Mouse (Mus musculus) heart, adult 11 months (tissue): Measurements from ENCODE around the gene Atp6ap1.

ENCODE experiments used
- DNase-seq: peaks from one replicate; pipeline ENCODE4 v3.0.0; 2022

Atp6ap1 gene

GRCm38 (mm10) chrX:74304867-74305700 lies 8.2 kb downstream of the Atp6ap1 start, which contains the start of gene Gdi1:
Gdi1 (plus strand) TSS chrX:74304998.
- peak; percentile 98 for DNase-seq

DNA sequence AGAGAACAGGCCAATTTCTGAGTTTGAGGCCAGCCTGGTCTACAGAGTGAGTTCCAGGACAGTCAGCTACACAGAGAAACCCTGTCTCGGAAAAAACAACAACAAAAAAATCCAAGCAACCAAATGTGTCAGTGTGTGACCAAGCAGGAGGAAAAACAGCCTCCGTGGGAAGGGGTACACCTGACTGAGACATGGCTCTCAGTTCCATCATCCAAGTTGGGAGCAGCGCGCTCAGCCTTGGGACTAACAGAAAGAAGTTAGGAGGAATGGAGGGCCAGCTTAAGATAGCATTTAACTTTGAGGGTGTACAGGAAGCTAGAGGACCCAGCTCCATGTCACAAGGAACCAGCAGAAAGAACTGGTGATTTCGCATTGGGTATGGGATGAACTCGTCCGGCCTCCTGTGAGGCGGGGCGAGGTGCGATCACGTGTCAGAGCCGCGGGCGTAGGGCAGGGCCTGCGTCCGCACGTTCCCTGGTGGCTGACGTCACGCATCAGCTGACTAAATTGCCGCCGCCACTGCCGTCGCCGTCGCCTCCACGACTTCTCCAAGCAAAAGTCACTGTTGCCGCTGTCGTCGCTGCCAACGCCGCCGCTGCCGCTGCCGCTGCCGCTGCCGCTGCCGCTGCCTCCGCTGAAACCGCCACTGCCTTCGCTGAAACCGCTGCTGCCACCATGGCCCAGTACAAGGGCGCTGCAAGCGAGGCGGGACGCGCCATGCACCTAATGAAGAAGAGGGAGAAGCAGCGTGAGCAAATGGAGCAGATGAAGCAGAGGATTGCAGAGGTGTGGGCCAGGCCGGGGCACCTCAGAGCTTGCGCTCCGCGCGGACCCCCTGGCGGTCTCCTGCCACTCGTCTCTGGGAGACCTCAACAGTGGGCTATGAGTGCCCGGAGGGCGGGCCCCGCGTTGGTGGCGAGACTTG lies 15.9 kb downstream of the Atp6ap1 start, which contains the start of gene Fam50a:
TSS of gene Fam50a (plus strand) at position 494 of the 925 bp plus-strand sequence.
- peak; percentile 99 for DNase-seq

GRCm38 (mm10) chrX:74328725-74329161 lies 31.8 kb downstream of the Atp6ap1 start, which contains the start of gene Plxna3:
Plxna3 (plus strand) TSS chrX:74329066.
- peak; percentile 97 for DNase-seq

GRCm38 (mm10) chrX:74329215-74329671 lies 32.3 kb downstream of the Atp6ap1 start:
- no peak for DNase-seq

DNA sequence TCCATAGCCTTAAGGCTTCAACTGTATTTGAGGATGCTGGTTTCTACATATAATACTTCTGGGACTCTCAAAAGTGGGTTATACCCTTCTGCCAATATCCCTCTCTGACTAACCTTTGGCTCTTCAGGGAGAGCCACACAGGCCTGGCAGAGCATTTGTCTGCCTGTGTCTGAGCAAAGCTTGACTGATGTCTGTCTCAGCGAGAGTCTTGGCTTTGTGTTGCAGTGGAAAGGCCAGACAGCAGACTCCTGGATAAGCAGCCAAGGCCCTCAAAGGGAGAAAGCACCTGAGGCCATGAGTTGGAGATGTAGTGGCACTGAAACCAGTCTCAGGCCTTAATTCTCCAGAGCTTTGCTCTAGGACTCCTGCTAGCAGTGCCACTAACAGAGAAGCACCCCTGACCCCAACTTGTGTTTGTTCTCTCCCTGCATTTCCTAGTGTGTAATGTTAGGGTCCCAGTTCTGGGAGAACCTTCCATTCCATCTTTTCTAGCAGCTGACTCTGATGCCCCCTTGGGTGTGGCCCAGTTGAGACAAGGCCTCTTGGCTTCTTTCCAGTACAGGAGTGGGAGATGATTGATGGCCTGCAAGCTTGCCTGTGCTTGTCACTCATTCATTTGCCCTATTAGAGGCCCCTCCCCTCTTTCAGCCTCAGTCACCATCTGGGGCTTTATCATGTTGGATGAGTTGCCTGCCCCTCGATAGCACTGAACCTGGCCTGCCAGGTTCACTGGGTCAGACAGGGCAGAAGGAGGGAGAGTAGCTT lies 33.5 kb downstream of the Atp6ap1 start:
- peak; percentile 25 for DNase-seq

- DNase-seq, result no peak
These were observed 56.0 kb downstream of the Atp6ap1 start for GRCm38 (mm10) chrX:74352645-74353466.

DNA sequence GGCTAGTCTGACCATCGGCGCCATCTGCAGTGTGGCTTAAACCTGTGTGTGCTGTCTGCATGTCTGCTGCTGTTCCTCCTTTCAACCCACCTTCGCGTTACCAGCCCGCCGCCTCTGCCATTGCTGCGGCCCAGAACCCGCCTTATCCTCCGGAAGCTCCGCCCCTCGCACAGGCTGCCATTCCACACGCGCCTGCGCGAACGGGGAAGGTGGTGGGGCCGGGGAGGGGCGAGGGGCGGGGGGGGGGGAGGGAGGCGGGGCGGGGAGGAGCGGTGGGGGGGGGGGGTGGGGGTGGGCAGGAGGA lies 56.5 kb downstream of the Atp6ap1 start, which contains the start of gene Lage3:
TSS of gene Lage3 (minus strand) at position 152 of the 304 bp plus-strand sequence.
- peak; percentile 99 for DNase-seq
